Mouse (Mus musculus) adrenal gland, postnatal 25 days (tissue): ENCODE data around the gene Krtap10-4. TPM values are rescaled to one million over a fixed set of nuclear protein-coding genes. Genes with fewer than 3 reads are reported as not detected.
"Not testable (repeated sequence)": the region's sequence is repeated elsewhere in the genome, so short reads cannot be mapped to it uniquely, and the experiment has no call there.

Source experiments
- DNase-seq: peaks from one replicate; pipeline ENCODE4 v3.0.0; 2021; ENCODE audit warnings: mixed read lengths
- total RNA-seq: library from RNA; stranded (reverse); gene quantifications from 2 replicates; pipeline ENCODE4 v1.2.3, GENCODE M21; 2021

Krtap10-4 gene
- total RNA-seq, 1 experiment from 2014 or later, result not detected

DNA sequence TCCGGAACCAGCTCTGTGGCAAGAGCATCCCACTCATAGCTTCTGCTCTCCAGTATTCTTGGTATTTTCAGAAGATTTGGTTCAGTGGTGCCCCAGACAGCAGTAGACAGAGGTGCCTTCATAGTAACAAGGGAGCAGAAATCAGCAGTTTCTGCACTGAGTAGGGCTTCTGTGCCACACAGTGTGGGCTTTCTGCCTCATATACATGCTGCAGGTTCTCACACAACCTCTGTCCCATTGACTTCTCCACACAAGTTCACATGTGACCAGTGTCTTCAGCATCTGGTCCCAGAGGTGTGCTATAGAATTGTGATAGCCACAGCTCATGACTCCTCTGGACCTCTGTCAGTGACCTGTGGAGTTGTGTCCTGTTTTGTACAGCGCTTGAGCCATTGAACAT is 38.3 kb downstream of the Krtap10-4 start:
- no peak for DNase-seq

- DNase-seq, result not testable (repeated sequence)
These were observed 39.0 kb downstream of the Krtap10-4 start, which contains the start of gene Gm7137 for GRCm38 (mm10) chr10:77787876-77788275. Gm7137 (minus strand) TSS chr10:77788200.

DNA sequence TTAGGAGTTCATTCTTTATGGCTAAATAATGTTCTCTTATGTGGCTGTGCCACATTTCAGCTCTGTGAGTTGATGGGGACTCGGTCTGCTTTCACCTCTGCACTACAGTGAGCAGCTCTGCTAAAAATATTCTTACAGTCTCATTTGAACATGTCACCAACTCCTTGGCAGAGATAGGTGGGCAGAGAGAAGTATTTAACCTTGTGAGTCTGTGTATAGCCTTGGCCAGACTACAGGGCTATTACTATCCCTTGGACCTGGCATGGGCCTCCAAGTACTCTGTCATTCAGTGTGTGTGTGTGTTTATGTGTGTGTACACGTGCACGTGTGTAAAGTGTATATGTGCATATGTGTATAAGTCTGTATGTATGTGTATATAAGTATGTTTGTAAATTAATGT is 43.5 kb downstream of the Krtap10-4 start:
- DNase-seq, result not testable (repeated sequence)

GRCm38 (mm10) chr10:77782442-77782841 is 44.5 kb downstream of the Krtap10-4 start, which contains the start of gene Gm3250:
Gm3250 (minus strand) TSS chr10:77782542.
- DNase-seq, result not testable (repeated sequence)

DNA sequence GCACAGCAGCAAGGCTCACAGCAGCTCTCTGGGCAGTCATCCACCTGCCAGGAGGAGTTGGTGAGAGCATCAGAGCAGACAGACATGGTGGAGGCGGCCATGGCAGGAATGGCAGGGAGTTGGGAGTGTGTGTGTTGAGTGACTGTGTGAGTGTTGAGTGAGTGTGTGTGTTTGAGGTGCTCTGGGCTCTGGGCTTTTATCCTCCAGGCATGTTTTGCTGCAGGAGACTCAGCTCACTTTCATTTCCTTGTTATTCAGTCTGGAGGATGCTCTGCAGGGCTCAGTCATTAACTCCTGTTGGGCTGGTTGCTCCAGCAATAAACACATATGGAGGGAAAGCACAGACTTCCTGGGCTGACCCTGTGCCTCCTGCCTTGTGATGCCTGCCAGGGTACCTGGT is 50.1 kb downstream of the Krtap10-4 start, which contains the start of gene Gm7138:
Gene Gm7138, minus strand, starts transcription at position 101 of the 400 bp plus-strand sequence.
- not testable (repeated sequence) for DNase-seq

Other genes starting within 250 kb of the Krtap10-4 start
- 154 and 195 TPM in 2 replicates for gene Pttg1ip, start 245.4 kb downstream of the Krtap10-4 start, total RNA-seq
- 104 and 117 TPM in 2 replicates for gene Sumo3, start 221.0 kb downstream of the Krtap10-4 start, total RNA-seq
- 20.9 TPM in 1 of 2 replicates, not detected in the other for gene Gm49325, start 220.9 kb downstream of the Krtap10-4 start, total RNA-seq
- gene Ube2g2, start 204.8 kb downstream of the Krtap10-4 start, total RNA-seq, result 45.4 and 45.5 TPM in 2 replicates
- 0.39 and 0.86 TPM in 2 replicates for gene Tspear, start 140.5 kb downstream of the Krtap10-4 start, total RNA-seq
- not detected in 2 replicates for gene Gm19402, start 136.3 kb downstream of the Krtap10-4 start, total RNA-seq
- not detected in 2 replicates for gene Gm9508, start 129.9 kb downstream of the Krtap10-4 start, total RNA-seq
- not detected in 2 replicates for gene Gm10272, start 120.5 kb downstream of the Krtap10-4 start, total RNA-seq
- not detected in 2 replicates for gene Gm10024, start 115.6 kb downstream of the Krtap10-4 start, total RNA-seq
- not detected in 2 replicates for gene Gm10142, start 111.3 kb downstream of the Krtap10-4 start, total RNA-seq
- gene Krtap12-1, start 106.5 kb downstream of the Krtap10-4 start, total RNA-seq, result not detected in 2 replicates
- gene Gm10100, start 100.6 kb downstream of the Krtap10-4 start, total RNA-seq, result not detected in 2 replicates
- gene Gm18596, start 84.5 kb downstream of the Krtap10-4 start, total RNA-seq, result not detected in 2 replicates
- not detected in 2 replicates for gene Gm9736, start 75.7 kb downstream of the Krtap10-4 start, total RNA-seq
- gene Gm3233, start 67.4 kb downstream of the Krtap10-4 start, total RNA-seq, result not detected in 2 replicates
- gene Gm3238, start 55.8 kb downstream of the Krtap10-4 start, total RNA-seq, result not detected in 2 replicates
- gene Gm7138, start 50.2 kb downstream of the Krtap10-4 start, total RNA-seq, result not detected in 2 replicates
- not detected in 2 replicates for gene Gm3250, start 44.6 kb downstream of the Krtap10-4 start, total RNA-seq
- not detected in 2 replicates for gene Gm7137, start 38.9 kb downstream of the Krtap10-4 start, total RNA-seq
- not detected in 2 replicates for gene Gm9639, start 32.0 kb downstream of the Krtap10-4 start, total RNA-seq
- gene Gm19668, start 28.0 kb downstream of the Krtap10-4 start, total RNA-seq, result not detected in 2 replicates
- gene Gm9507, start 15.3 kb downstream of the Krtap10-4 start, total RNA-seq, result not detected in 2 replicates
- gene Gm2696, start 12.4 kb downstream of the Krtap10-4 start, total RNA-seq, result not detected in 2 replicates
- gene Krtap10-10, start 8.9 kb upstream of the Krtap10-4 start, total RNA-seq, result not detected in 2 replicates
- not detected in 2 replicates for gene Gm36176, start 19.7 kb upstream of the Krtap10-4 start, total RNA-seq
- not detected in 2 replicates for gene Gm10318, start 25.8 kb upstream of the Krtap10-4 start, total RNA-seq
- not detected in 2 replicates for gene Gm3285, start 34.9 kb upstream of the Krtap10-4 start, total RNA-seq
- 5.5 and 8.0 TPM in 2 replicates for gene Lrrc3, start 75.4 kb upstream of the Krtap10-4 start, total RNA-seq
- 1.2 and 2.7 TPM in 2 replicates for gene Trpm2, start 143.5 kb upstream of the Krtap10-4 start, total RNA-seq
- 18.5 and 22.1 TPM in 2 replicates for gene 1810043G02Rik, start 151.4 kb upstream of the Krtap10-4 start, total RNA-seq
- 91.4 and 96.0 TPM in 2 replicates for gene Pfkl, start 183.0 kb upstream of the Krtap10-4 start, total RNA-seq
- gene Dnmt3l, start 214.9 kb upstream of the Krtap10-4 start, total RNA-seq, result 30.7 and 36.2 TPM in 2 replicates
- not detected in 2 replicates for gene Aire, start 216.5 kb upstream of the Krtap10-4 start, total RNA-seq
- 26.3 and 36.0 TPM in 2 replicates for gene Icosl, start 242.2 kb upstream of the Krtap10-4 start, total RNA-seq